Mouse (Mus musculus): ENCODE results near the gene 6030408B16Rik.

The 6030408B16Rik gene

GRCm38 (mm10) chr15:101267053-101268032, 25.7 kb upstream of the 6030408B16Rik start:
- peak; percentile 45 to 47 for DNase-seq (ENCODE audit: low spot score in 2 of 2)

- DNase-seq (ENCODE audit: low spot score in 2 of 2) = no peak
Measured at GRCm38 (mm10) chr15:101270101-101270820, 22.8 kb upstream of the 6030408B16Rik start.

GRCm38 (mm10) chr15:101271107-101271506, 21.9 kb upstream of the 6030408B16Rik start:
- no peak for DNase-seq (ENCODE audit: low spot score in 2 of 2)

GRCm38 (mm10) chr15:101271513-101271912, 21.5 kb upstream of the 6030408B16Rik start:
- no peak for DNase-seq (ENCODE audit: low spot score in 2 of 2)

GRCm38 (mm10) chr15:101274380-101274779, 18.6 kb upstream of the 6030408B16Rik start:
- DNase-seq (ENCODE audit: low spot score in 2 of 2) = no peak

GRCm38 (mm10) chr15:101277351-101277899, 15.6 kb upstream of the 6030408B16Rik start:
- DNase-seq (ENCODE audit: low spot score in 2 of 2) = no peak

- DNase-seq (ENCODE audit: low spot score in 2 of 2) = no peak
Measured at GRCm38 (mm10) chr15:101278589-101278988, 14.4 kb upstream of the 6030408B16Rik start.

GRCm38 (mm10) chr15:101279430-101279999, 13.5 kb upstream of the 6030408B16Rik start:
- no peak for DNase-seq (ENCODE audit: low spot score in 2 of 2)

- no peak for DNase-seq (ENCODE audit: low spot score in 2 of 2)
Measured at GRCm38 (mm10) chr15:101282471-101282870, 10.5 kb upstream of the 6030408B16Rik start.

GRCm38 (mm10) chr15:101283183-101283910, 9.7 kb upstream of the 6030408B16Rik start:
- DNase-seq (ENCODE audit: low spot score in 2 of 2) = no peak

- DNase-seq (ENCODE audit: low spot score in 2 of 2) = peak; percentile 78 to 86
Measured at GRCm38 (mm10) chr15:101283911-101284750, 8.9 kb upstream of the 6030408B16Rik start, which contains the start of gene Atg101. Atg101 (plus strand) TSS chr15:101284272.

GRCm38 (mm10) chr15:101286129-101286770, 6.8 kb upstream of the 6030408B16Rik start:
- no peak for DNase-seq (ENCODE audit: low spot score in 2 of 2)

- DNase-seq (ENCODE audit: low spot score in 2 of 2) = no peak
Measured at GRCm38 (mm10) chr15:101287361-101287760, 5.7 kb upstream of the 6030408B16Rik start.

GRCm38 (mm10) chr15:101290354-101290753, 2.7 kb upstream of the 6030408B16Rik start:
- no peak for DNase-seq (ENCODE audit: low spot score in 2 of 2)

GRCm38 (mm10) chr15:101292012-101292411, 1.0 kb upstream of the 6030408B16Rik start:
- DNase-seq (ENCODE audit: low spot score in 2 of 2) = no peak

GRCm38 (mm10) chr15:101294028-101294894, 1.2 kb downstream of the 6030408B16Rik start:
- DNase-seq (ENCODE audit: low spot score in 2 of 2) = no peak

GRCm38 (mm10) chr15:101295106-101295505, 2.1 kb downstream of the 6030408B16Rik start:
- DNase-seq (ENCODE audit: low spot score in 2 of 2) = no peak

- DNase-seq (ENCODE audit: low spot score in 2 of 2) = no peak
Measured at GRCm38 (mm10) chr15:101295616-101296015, 2.6 kb downstream of the 6030408B16Rik start.

- DNase-seq (ENCODE audit: low spot score in 2 of 2) = no peak
Measured at GRCm38 (mm10) chr15:101296091-101296490, 3.1 kb downstream of the 6030408B16Rik start.

All from urinary bladder, adult 18-20 months (tissue).